Mouse (Mus musculus) WW6 (cell line): ENCODE data around the gene Tmem167.
"Not testable (repeated sequence)": the region's sequence is repeated elsewhere in the genome, so short reads cannot be mapped to it uniquely, and the experiment has no call there.

Source experiments
- DNase-seq: peaks from one replicate; pipeline ENCODE4 v3.0.0-alpha.2; 2013; ENCODE audit warnings: low read depth, low spot score

Gene Tmem167

DNA sequence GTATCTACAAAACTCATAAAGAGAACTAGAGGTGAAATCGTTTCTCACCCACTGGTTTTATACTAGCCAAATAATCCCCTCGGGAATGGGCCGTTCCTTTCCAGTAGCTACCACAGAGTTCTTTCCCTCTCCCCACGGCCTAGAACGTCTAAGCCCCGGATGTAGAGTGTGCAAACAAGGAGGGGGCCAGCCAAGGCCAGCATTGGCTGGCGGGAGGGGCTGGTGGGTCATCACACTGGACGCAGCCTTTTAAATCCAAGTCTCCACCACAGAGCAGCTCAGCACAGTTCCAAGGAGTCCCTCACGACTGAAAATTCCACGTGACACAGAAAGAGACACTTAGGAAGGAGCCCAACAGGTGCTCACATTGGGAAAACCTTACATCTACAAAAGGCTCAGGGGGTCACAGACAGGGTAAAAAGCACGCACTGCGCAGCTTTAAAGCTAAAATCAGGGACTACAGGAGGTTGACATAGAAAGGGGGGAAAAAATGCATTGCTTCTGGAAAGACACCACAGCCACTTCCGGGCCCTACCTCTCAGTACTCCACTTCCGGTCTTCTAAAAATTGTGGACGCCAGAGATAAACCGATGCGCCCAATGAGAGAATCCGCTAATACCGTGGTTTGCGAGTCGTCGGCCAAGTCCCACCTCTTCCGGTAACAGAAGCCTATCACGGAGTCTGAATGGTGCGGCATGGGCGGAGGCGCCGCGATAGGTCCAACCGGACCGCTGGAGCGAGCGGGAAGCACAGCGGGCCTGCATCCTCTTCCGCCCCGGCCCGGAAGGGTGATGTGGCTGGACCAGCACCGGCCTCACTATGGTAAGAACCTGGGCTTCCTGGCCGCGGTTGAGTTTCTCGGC lies at the start of gene Tmem167, which contains the start of gene Xrcc4:
TSS of gene Tmem167 (plus strand) at position 162 of the 863 bp plus-strand sequence.
TSS of gene Xrcc4 (minus strand) at position 647 of the 863 bp plus-strand sequence.
- DNase-seq = peak; percentile 89

- no peak for DNase-seq
These were observed 49.3 kb upstream of the Tmem167 start for GRCm38 (mm10) chr13:90039613-90040012.

GRCm38 (mm10) chr13:90051735-90052134 lies 37.2 kb upstream of the Tmem167 start:
- no peak for DNase-seq

DNA sequence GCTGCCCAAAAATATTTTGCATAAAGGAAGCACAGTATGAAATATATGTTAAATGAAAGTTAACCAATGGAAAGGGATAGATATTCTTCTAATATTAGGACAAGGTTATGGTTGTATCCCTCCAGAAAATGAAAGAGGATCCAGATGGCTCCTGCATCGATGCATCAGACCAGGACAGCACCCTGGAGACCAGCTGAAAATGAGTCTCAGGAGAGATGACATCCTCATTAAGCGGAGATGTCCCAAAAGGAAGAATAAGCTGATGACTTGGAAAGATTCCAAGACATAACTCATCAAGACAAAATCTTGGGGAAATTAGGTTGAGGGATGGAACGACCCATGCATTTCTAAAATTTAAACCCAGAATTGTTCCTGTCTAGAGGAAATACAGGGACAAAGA lies 36.5 kb upstream of the Tmem167 start:
- no peak for DNase-seq

DNA sequence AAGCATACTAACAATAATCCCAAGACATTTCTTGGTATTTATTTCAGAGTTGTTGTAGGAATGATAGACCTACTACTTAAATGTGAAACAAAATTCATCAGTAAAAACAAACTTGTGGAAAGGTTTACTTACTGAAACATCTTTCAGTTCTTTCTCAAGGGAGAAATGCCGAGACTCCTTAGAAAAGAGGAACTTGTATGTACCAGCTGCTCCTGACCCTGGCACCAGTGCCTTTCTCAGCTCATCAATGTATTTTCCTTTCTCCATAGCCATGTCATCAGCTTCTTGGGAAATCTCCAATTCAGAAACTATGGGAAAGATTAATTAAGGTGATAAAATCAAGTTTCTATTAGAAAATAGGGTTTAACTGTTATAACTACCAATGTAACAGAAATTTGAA lies 27.0 kb upstream of the Tmem167 start:
- no peak for DNase-seq

GRCm38 (mm10) chr13:90089825-90090183 lies 881 bp downstream of the Tmem167 start:
- DNase-seq = no peak

DNA sequence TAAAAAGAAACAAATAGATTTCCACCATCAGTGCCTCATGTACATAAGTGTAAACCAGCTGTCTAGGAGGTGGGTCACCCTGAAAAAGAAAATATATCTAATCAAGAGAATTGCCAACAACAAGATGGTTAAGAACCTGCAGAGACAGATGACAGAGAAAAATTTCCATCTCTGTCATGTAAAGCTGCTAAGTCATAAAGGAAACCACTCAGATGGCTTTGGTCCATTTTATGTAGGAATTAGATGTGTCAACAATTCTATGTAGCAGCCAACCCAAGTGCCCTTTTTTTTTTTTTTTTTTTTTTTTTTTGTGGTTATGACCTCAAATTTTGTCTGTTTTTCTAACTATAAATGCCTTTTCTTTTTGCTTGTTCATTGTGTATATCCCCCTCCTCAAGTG lies 12.6 kb downstream of the Tmem167 start:
- DNase-seq = no peak

DNA sequence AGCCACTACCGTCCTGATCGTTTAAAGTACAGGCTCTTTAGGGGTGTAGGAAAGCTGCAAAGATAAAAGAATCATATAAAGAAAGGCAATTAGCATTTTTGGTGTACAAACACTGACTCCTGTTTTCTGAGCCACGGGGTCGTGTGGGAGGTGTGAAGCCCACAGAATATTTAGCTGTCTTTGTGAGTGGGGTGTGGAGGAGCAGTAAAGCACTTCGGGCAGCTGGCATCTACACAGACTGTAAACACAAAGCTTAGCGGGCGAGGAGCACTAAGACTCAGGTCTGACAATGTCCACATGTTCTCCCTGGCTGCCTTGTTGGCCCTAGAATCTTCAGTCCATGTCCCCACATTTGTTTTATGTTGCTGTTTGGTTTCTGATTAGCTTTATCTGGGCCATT lies 17.2 kb downstream of the Tmem167 start:
- no peak for DNase-seq

DNA sequence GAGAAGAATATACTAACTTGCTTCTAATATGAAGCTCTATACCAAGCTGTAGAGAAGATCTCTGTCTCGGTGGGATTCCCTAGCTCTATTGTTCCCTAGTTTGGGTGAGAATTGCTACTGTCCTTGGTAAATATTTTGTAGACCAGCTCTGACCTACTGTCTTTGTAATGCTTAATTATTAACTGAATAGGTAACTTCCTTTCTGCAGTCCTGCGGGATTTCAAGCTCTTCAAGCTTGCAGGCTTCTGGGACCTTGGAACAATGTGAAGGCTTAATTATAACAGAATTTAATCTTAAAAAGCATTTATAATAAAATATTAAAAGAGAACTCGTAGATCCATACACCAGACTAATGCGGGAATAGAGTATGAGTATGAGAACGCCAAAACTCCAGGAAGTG lies 19.8 kb downstream of the Tmem167 start:
- DNase-seq = not testable (repeated sequence)

GRCm38 (mm10) chr13:90111681-90112080 lies 22.8 kb downstream of the Tmem167 start:
- no peak for DNase-seq

DNA sequence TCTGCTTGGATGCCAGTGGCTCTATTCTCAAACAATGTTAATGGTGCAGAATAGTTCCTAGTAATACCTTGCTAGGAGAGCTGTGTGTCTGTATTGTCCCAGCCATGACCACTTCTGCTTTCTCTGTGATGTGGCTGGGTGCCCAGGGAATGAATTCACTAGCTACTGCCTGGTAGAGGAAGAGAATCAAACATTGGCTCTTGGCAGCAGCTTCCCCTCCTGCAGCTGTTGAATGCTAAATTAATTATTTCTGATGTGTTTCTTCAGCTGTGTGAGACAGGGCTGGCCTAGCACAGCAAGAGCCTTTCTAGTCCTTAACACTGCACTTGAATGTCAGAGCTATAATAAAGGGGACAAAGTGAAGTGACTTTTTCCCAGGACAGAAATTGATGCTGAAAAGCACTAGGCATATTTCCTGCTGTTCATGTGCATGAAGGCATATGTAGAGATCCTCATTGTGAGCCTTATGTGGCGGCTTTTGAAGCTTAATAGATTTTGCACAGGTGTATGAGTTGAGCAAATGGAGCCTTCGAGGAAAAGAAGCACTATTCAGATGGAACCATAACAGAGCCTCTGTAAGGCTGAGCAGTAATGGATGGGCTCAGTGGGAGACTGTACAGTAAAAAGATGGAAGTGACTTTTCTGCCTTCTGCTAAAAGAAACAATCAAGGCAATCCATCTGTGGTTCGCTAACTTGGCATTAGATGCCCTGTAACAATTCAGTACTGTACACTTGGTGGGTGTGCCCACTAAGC lies 47.4 kb downstream of the Tmem167 start:
- no peak for DNase-seq

DNA sequence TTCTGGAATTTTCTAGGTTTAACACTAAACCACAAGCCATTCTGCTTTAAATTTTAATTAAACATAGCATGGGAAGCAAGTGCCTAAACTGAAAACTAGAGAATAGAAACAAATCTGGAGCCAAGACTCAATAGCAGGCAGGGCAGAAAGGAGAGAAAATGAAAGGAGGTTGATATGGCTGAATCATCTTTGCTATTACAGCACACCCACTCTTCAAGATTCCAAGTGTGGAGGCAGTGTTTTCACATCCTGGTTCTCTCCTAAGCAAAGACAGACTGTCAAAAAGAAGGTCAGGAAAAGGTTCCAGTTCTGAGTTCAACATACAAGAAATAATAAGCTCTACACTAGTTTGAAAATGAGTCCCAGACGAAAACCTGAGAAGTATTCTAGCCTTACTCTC lies 52.8 kb downstream of the Tmem167 start:
- no peak for DNase-seq

DNA sequence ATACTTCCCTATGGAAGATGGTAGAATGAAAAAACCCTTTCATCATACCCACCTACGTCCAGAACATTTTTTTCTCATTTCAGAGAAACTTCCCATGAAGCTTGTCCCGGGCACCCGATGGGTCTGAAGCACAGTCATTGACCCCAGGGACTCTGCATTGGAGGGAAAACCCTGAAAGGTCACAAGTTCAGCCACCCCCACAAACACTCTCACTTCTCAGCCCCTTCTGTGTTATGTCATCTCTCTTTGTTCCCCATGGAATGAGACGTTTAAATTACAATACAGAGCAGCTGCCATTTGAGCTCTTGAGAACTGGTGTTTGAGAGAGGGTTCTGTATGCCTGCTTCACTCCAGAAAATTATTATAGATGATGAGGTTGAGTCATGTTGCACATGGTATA lies 54.3 kb downstream of the Tmem167 start:
- DNase-seq = no peak

- no peak for DNase-seq
These were observed 63.0 kb downstream of the Tmem167 start for GRCm38 (mm10) chr13:90151881-90152280.

DNA sequence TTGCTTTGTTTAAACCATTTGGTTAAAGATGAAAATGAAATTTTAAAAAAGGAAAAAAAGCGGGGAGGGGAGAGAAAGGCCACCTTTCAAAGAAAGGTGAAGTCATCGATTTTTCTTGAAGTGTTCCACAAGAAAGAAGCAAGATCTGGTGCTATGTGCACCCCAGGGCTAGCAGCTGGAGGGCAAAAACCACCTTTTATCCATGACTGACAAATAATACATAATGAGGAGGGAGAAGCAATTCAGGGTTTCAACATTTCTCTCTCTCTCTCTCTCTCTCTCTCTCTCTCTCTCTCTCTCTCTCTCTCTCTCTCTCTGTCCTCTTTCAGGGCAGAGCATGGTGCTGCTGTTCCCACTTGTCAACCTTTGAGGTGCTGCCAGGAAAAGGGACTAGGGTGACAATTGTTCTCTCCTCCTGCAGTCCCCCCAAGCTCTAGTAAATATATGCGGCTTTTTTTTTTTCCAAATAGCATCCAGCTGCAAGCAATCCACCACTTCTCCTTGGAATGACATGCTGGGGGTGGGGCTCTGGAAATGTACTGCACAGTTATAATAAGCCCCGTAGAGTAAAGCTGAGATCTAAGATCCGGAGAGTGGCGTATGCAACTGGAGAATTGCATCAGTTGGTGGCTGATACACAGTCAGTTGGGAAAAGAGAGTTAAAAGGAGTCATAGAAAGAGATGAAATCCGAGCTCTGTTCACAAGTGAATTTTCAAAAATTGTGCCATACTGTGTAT lies 63.8 kb downstream of the Tmem167 start:
- DNase-seq = no peak

DNA sequence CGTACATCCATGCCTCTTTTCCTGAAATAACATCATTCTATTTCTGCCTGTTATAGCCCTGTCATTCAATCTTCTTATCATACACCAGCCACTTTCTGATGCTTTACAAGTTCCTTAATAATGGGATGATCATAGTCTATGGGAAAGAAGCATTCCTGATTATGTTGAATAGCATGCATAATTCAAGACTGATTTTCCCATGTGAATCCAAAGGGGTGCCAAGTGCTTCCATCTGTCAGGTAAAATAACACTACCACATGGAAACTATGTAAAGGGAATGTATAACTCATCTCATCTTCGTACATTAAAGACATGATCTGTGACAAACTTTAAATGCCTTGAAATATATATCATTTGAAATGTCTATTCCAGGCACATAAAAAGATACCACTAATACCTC lies 75.2 kb downstream of the Tmem167 start:
- DNase-seq = no peak

- DNase-seq = no peak
These were observed 78.1 kb downstream of the Tmem167 start for GRCm38 (mm10) chr13:90167044-90167443.

DNA sequence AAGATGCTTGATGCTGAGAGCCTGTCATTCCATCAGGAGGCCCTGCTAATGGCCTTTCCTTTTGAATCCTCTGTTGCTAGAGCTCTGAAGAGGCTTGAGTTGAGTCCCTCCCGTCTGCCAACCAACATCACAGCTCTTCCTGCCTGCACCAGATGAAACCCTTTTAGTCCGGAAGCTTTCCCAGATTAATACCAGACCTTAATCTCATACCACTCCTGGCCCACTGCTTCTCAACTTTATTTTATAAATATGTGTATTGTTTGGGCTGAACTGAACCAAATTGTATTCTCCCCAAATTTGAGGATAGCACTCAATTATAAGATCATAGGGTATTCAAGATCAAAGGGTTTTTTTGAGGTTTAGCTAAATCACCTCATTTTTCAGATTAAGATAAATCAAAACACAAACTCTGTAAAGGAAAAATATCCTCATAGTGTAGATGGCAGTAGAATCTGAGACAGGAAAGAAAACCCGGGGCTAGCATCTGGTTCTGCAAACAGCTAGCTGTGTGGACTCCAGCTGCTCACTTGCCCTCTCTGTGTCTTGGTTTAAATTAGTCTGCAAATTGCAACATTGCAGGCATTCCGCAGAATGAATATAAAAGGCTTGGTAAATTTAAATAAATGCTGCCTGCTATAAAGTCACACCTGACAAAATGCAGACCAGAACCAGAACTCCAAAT lies 81.3 kb downstream of the Tmem167 start:
- no peak for DNase-seq

DNA sequence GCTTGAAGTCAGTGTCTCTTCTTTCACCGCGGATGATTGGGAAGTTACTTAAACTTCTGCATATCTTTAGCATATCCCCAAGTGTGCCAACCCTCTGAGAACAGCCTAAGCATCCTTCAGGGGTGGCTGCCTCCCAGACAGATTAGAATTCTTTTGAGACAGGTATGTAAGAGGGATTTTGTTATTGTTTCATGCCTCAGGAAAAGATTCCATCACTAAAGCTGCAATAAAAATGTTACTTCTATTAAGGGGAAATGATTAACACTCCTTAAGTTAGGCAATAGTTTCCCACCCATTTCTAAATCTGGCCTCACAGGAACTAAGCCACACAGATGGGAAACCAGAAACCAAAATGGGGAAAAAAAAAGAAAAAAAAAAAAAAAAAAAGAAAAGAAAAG lies 81.9 kb downstream of the Tmem167 start:
- no peak for DNase-seq

DNA sequence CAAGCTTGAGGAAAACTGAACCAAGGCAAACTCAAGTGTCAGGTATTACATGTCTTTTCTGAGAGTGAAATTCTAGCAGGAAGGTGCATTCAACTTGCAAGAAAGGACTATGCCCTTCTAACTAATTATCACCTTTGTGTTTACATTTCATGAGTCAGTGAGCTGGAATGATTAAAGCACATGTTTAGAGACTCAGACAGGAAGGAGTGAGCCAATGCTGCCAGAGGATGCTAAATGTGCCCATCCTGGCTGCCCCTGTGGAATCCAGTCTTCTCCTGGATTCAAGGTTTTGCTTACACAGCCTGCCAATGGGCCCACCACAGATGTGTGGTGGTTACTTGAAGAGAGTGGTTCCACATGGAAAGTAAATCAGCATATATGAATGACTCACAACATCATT lies 82.5 kb downstream of the Tmem167 start:
- DNase-seq = no peak

DNA sequence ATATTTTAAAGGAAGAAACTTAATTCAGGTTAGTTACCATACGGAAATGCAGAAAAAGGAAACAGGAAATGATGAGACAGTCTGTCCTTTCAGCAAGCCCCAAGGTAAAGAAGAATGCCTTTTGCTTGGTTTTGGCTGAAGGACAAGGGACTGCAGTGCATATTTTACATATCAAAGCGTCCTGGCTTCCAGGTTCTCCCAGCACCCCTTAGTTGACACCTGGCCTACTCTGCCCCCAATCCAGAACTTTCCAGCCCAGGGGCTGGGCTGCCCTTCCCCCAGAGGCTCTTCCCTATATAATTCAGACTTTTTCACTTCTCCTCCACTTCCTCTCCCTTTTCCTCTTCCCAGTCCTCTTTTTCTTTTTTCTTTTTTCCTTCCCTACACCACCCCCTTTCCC lies 86.7 kb downstream of the Tmem167 start:
- peak; percentile 3 for DNase-seq

GRCm38 (mm10) chr13:90182262-90182661 lies 93.3 kb downstream of the Tmem167 start:
- DNase-seq = no peak
